In the genomic region with DNA sequence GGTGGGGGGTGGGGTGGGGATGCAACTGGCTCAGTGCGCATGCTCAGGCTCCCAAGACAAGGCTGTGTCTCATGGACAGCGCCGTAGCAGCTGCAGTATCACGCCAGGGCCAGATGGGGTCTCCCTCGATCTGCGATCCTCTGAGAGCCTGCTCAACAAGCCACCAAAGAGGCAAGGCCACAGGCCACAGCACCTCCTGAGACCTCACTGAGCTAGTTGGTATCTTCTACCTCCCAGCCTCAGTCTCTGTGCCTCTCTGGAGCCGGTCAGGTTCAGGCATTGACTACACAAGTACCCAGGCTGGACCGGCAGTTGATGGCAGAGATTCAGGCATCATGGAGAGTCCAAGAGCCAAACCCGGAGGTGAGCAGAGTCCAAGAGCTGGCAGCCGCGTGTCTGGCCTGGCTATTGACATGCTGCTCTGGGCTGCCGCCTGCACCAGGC, we compare ENCODE assay signal across 8 mouse cellular contexts. TPM values are rescaled to one million over a fixed set of nuclear protein-coding genes. Genes with fewer than 3 reads are reported as not detected.
DNase-seq lines count a peak whose midpoint lies in the region; ATAC-seq lines count a peak whose summit lies in the region.

No protein-coding gene starts in this region.

- H3K4me3 ChIP-seq in hindbrain, embryonic 16.5 days (ENCODE audit: low read length) = no peak overlapping the region

- peak; percentile 90 for ATAC-seq in common myeloid progenitor, adult 5-6 weeks (replicated peaks; ENCODE audit: low read depth, poor library complexity, severe bottlenecking)
- ATAC-seq in hindbrain, embryonic 16.5 days = peak; percentile 94
- ATAC-seq in megakaryocyte, adult 5-6 weeks (ENCODE audit: poor library complexity, severe bottlenecking) = peak; percentile 68
- no peak for ATAC-seq in monocyte, adult 5-6 weeks (replicated peaks; ENCODE audit: insufficient number of reproducible peaks, low FRiP score, low TSS enrichment, poor library complexity, severe bottlenecking)

- H3K9ac ChIP-seq in hindbrain, embryonic 16.5 days (ENCODE audit: low read depth, low read length) = peak overlapping the region; percentile 35; the same call in 1 of the 2 replicates

- 22% methylated on average over 12 of the region's 12 CpGs for whole genome bisulfite sequencing in hindbrain, embryonic 16.5 days

- no peaks in the 10 kb centered on the region for H3K9me3 ChIP-seq in hindbrain, embryonic 16.5 days (ENCODE audit: control insufficient read depth, low read length)

- DNase-seq in adrenal gland, adult 2 months = peak; percentile 88
- DNase-seq in gastrocnemius, adult 8-10 months (ENCODE audit: low spot score in 2 of 2) = peak; percentile 48 to 69
- peak; percentile 91 for DNase-seq in left cerebral cortex, adult 11 months (ENCODE audit: low spot score)
- peak; percentile 94 for DNase-seq in right cerebral cortex, postnatal 14 days

- no peaks in the 10 kb centered on the region for H3K27me3 ChIP-seq in hindbrain, embryonic 16.5 days (replicated peaks; ENCODE audit: control insufficient read depth, insufficient read depth, low read length)

- no peak overlapping the region for H3K27ac ChIP-seq in hindbrain, embryonic 16.5 days (ENCODE audit: low read depth, low read length)

- peak overlapping the region; percentile 50 for H3K4me2 ChIP-seq in hindbrain, embryonic 16.5 days (ENCODE audit: low read length)

- peaks cover 4% of the 10 kb centered on the region for H3K4me1 ChIP-seq in hindbrain, embryonic 16.5 days (ENCODE audit: control insufficient read depth, insufficient read depth, low read depth, low read length)

- H3K36me3 ChIP-seq in hindbrain, embryonic 16.5 days (ENCODE audit: control insufficient read depth, insufficient read depth, low read length) = no peaks in the 10 kb centered on the region

RNA-seq across cellular contexts. Expression of a gene that starts 11.4 kb away (rescaled TPM):
- 1 to 10 TPM; 1.6 to 2.2 TPM for total RNA-seq in adrenal gland, adult 2 months (2021)
- polyA plus RNA-seq in adrenal gland, adult 2 months (2012; rRNA removed) = 3.1 TPM in 2 replicates
- total RNA-seq in common myeloid progenitor, adult 5-6 weeks (2017) = not detected in 2 replicates
- not detected for total RNA-seq in gastrocnemius, adult 8-10 months (2022)
- 106 and 118 TPM in 2 replicates for polyA plus RNA-seq in hindbrain, embryonic 16.5 days (2015; fragmentation: Nextera tagmentation; extraction: Ambion mirVana)
- total RNA-seq in megakaryocyte, adult 5-6 weeks (2015) = 0.07 and 0.11 TPM in 2 replicates
- 0.18 TPM in 1 of 2 replicates, not detected in the other for total RNA-seq in megakaryocyte, adult 5-6 weeks (2017)
- total RNA-seq in monocyte, adult 5-6 weeks (2017) = not detected in 3 replicates
